Mouse (Mus musculus): Measurements from ENCODE around the gene Olfr525. TPM values are rescaled to one million over a fixed set of nuclear protein-coding genes. Genes with fewer than 3 reads are reported as not detected.

The Olfr525 gene
- polyA plus RNA-seq (2012; fragmentation: generic; extraction: Trizol): not detected

GRCm38 (mm10) chr7:140320558-140320957 lies at the start of gene Olfr525:
Olfr525 (plus strand) TSS chr7:140320858.

GRCm38 (mm10) chr7:140333717-140334116 lies 13.1 kb downstream of the Olfr525 start, which contains the start of gene Olfr527:
Olfr527 (plus strand) TSS chr7:140334017.

GRCm38 (mm10) chr7:140361571-140361970 lies 40.9 kb downstream of the Olfr525 start, which contains the start of gene Olfr60:
Olfr60 (minus strand) TSS chr7:140361671.

GRCm38 (mm10) chr7:140376231-140376630 lies 55.6 kb downstream of the Olfr525 start, which contains the start of gene Olfr530:
Olfr530 (minus strand) TSS chr7:140376331.

Other genes with a start within 250 kb of the Olfr525 start
- gene Caly, start 238.3 kb upstream of the Olfr525 start, polyA plus RNA-seq (2012; fragmentation: generic; extraction: Trizol): not detected
- gene Prap1, start 227.5 kb upstream of the Olfr525 start, polyA plus RNA-seq (2012; fragmentation: generic; extraction: Trizol): not detected
- gene Fuom, start 218.4 kb upstream of the Olfr525 start, polyA plus RNA-seq (2012; fragmentation: generic; extraction: Trizol): 1 to 10 TPM in 1 of 2 experiments, under 1 TPM in 1; 0.11 to 1.5 TPM
- gene Paox, start 205.1 kb upstream of the Olfr525 start, polyA plus RNA-seq (2012; fragmentation: generic; extraction: Trizol): 10 to 100 TPM; 12.0 to 15.9 TPM
- gene Echs1, start 204.4 kb upstream of the Olfr525 start, polyA plus RNA-seq (2012; fragmentation: generic; extraction: Trizol): 10 to 100 TPM; 29.4 to 89.8 TPM
- gene Mtg1, start 183.3 kb upstream of the Olfr525 start, polyA plus RNA-seq (2012; fragmentation: generic; extraction: Trizol): 10 to 100 TPM in 1 of 2 experiments, 1 to 10 TPM in 1; 9.2 to 11.8 TPM
- not detected for gene Sprn, start 166.0 kb upstream of the Olfr525 start, polyA plus RNA-seq (2012; fragmentation: generic; extraction: Trizol)
- not detected for gene Olfr522, start 156.1 kb upstream of the Olfr525 start, polyA plus RNA-seq (2012; fragmentation: generic; extraction: Trizol)
- gene Olfr523, start 147.6 kb upstream of the Olfr525 start, polyA plus RNA-seq (2012; fragmentation: generic; extraction: Trizol): not detected
- not detected for gene Olfr524, start 114.9 kb upstream of the Olfr525 start, polyA plus RNA-seq (2012; fragmentation: generic; extraction: Trizol)
- not detected for gene Cd163l1, start 102.6 kb upstream of the Olfr525 start, polyA plus RNA-seq (2012; fragmentation: generic; extraction: Trizol)
- not detected for gene 5830411N06Rik, start 73.6 kb upstream of the Olfr525 start, polyA plus RNA-seq (2012; fragmentation: generic; extraction: Trizol)
- not detected for gene Olfr527, start 13.2 kb downstream of the Olfr525 start, polyA plus RNA-seq (2012; fragmentation: generic; extraction: Trizol)
- gene Olfr60, start 40.8 kb downstream of the Olfr525 start, polyA plus RNA-seq (2012; fragmentation: generic; extraction: Trizol): not detected
- gene Olfr530, start 55.5 kb downstream of the Olfr525 start, polyA plus RNA-seq (2012; fragmentation: generic; extraction: Trizol): not detected
- not detected for gene Olfr531, start 82.1 kb downstream of the Olfr525 start, polyA plus RNA-seq (2012; fragmentation: generic; extraction: Trizol)
- gene Olfr532, start 100.8 kb downstream of the Olfr525 start, polyA plus RNA-seq (2012; fragmentation: generic; extraction: Trizol): not detected
- gene Olfr533, start 142.5 kb downstream of the Olfr525 start, polyA plus RNA-seq (2012; fragmentation: generic; extraction: Trizol): not detected
- gene Olfr535, start 163.4 kb downstream of the Olfr525 start, polyA plus RNA-seq (2012; fragmentation: generic; extraction: Trizol): not detected
- not detected for gene Olfr536, start 186.5 kb downstream of the Olfr525 start, polyA plus RNA-seq (2012; fragmentation: generic; extraction: Trizol)
- gene Olfr538, start 247.0 kb downstream of the Olfr525 start, polyA plus RNA-seq (2012; fragmentation: generic; extraction: Trizol): not detected

Measured in C3H10T1/2 (cell line).